ENCODE assay signal across 16 mouse cellular contexts in the genomic region with DNA sequence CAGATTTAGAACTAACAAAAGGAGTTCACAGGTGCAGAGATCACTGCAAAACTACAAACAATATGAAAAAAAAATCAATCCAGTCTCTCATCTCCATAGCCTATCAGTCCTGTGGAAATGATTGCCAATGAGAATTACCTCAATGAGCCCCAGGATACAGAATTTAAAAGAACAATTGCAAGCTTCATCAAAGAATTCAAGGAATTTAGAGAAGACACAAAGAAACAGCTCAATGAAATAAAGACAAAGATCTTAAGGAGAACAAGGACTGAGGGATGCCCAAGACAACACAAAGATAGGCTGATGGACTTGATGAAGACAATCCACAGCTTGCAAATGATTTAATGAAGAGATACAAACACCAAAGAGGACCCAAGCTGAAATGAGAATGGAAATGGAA. TPM values are rescaled to one million over a fixed set of nuclear protein-coding genes. Genes with fewer than 3 reads are reported as not detected.
"Had no signal": no experiment of that assay in that cellular context is flagged by ENCODE, and none has a peak within 500 bp of the region (broad histone marks: within the 10 kb centered on the region; RNA-seq: fewer than 3 reads in every experiment).

No protein-coding gene starts in this region.

- H3K4me1 ChIP-seq: neural tube, embryonic 15.5 days; stomach, embryonic 15.5 days had no signal

- DNase-seq: retina, postnatal 1 day; right cerebral cortex, adult 18-20 months; right cerebral cortex, postnatal 14 days; right cerebral cortex, postnatal 25 days; right cerebral cortex, postnatal 4 days; spleen, adult 18-20 months; thymus, adult 18-20 months; thymus, adult 2 months; thymus, postnatal 14 days; thymus, postnatal 25 days; thymus, postnatal 36 days; thymus, postnatal 4 days had no signal

- H3K9me3 ChIP-seq: neural tube, embryonic 15.5 days; stomach, embryonic 15.5 days had no signal

- H3K9ac ChIP-seq: neural tube, embryonic 15.5 days; stomach, embryonic 15.5 days had no signal

- H3K36me3 ChIP-seq: neural tube, embryonic 15.5 days; stomach, embryonic 15.5 days had no signal

- H3K4me3 ChIP-seq: neural tube, embryonic 15.5 days; stomach, embryonic 15.5 days had no signal

- H3K27me3 ChIP-seq: neural tube, embryonic 15.5 days; stomach, embryonic 15.5 days had no signal

- H3K4me2 ChIP-seq: neural tube, embryonic 15.5 days; stomach, embryonic 15.5 days had no signal

- H3K27ac ChIP-seq: neural tube, embryonic 15.5 days; stomach, embryonic 15.5 days; stomach, postnatal 0 days had no signal

RNA-seq across cellular contexts. Expression of gene Il31ra, which starts 20.4 kb away (rescaled TPM):
- polyA plus RNA-seq: small intestine, adult 2 months had no signal
